Comparison of ENCODE assay signal across 14 mouse cellular contexts in genomic region chr14:31403995-31404394, GRCm38 (mm10). TPM values are rescaled to one million over a fixed set of nuclear protein-coding genes. Genes with fewer than 3 reads are reported as not detected.
DNase-seq lines count a peak whose midpoint lies in the region; ATAC-seq and TF ChIP-seq lines count a peak whose summit lies in the region.
"Had no signal": no experiment of that assay in that cellular context is flagged by ENCODE, and none has a peak within 500 bp of the region (broad histone marks: within the 10 kb centered on the region; RNA-seq: fewer than 3 reads in every experiment).

No protein-coding gene starts in this region.

- peak overlapping the region; percentile 31; the same call in 1 of the 2 replicates for H3K9ac ChIP-seq in heart, embryonic 14.5 days (ENCODE audit: low read length)
- H3K9ac ChIP-seq in MEL (ENCODE audit: control insufficient read depth, low read depth, low read length, poor library complexity, severe bottlenecking): no peak overlapping the region
- H3K9ac ChIP-seq: embryonic facial prominence, embryonic 15.5 days had no signal

- TF ChIP-seq POLR2A in MEL (IDR thresholded peaks at IDR 0.05; ENCODE audit: control insufficient read depth in 1 of 2, insufficient read depth in 1 of 2, low read depth in 1 of 2, low read length in 2 of 2, poor library complexity in 1 of 2): no peak

- no peak for TF ChIP-seq RAD21 in MEL (IDR thresholded peaks at IDR 0.05; ENCODE audit: low read depth, low read length)

- no peaks in the 10 kb centered on the region for H3K9me3 ChIP-seq in heart, embryonic 14.5 days (ENCODE audit: control insufficient read depth, low read length)
- H3K9me3 ChIP-seq in MEL (replicated peaks; ENCODE audit: insufficient read depth, low read length): no peaks in the 10 kb centered on the region
- H3K9me3 ChIP-seq: embryonic facial prominence, embryonic 15.5 days had no signal

- peak in 1 of 2 experiments; percentile 67; a peak in 3 of 4 replicates for TF ChIP-seq EP300 in MEL (IDR thresholded peaks at IDR 0.05; ENCODE audit: low read depth in 1 of 2, low read length in 2 of 2)

- peak overlapping the region; percentile 7 to 65; a peak in 3 of 4 replicates for H3K27ac ChIP-seq in heart, embryonic 14.5 days (replicated peaks in 1 of 2; ENCODE audit: control insufficient read depth in 1 of 2, insufficient read depth in 1 of 2, low read depth in 2 of 2, low read length in 2 of 2)
- H3K27ac ChIP-seq in MEL (ENCODE audit: control insufficient read depth, low read depth, low read length): no peak overlapping the region
- H3K27ac ChIP-seq: embryonic facial prominence, embryonic 15.5 days had no signal

- H3K36me3 ChIP-seq in heart, embryonic 14.5 days (ENCODE audit: control insufficient read depth, insufficient read depth, low read length): no peaks in the 10 kb centered on the region
- H3K36me3 ChIP-seq in MEL (ENCODE audit: control insufficient read depth in 1 of 2, insufficient read depth in 2 of 2, low read length in 2 of 2): peaks cover 0 to 11% of the 10 kb centered on the region in 2 experiments; a peak in 2 of 4 replicates
- H3K36me3 ChIP-seq: embryonic facial prominence, embryonic 15.5 days had no signal

- intact Hi-C loops in heart, postnatal 14 days (cut with DNase I): no loop called here

- no peaks in the 10 kb centered on the region for H3K79me2 ChIP-seq in MEL (ENCODE audit: control insufficient read depth, insufficient read depth, low read length, poor library complexity)

- TF ChIP-seq CTCF in MEL (IDR thresholded peaks at IDR 0.05 in 2 of 3, conservative IDR thresholded peaks at IDR 0.05 in 1 of 3; ENCODE audit: control insufficient read depth in 1 of 3, insufficient read depth in 1 of 3, low read depth in 2 of 3, low read length in 3 of 3, poor library complexity in 1 of 3, severe bottlenecking in 1 of 3): no peak

- H3K4me3 ChIP-seq in heart, embryonic 14.5 days (ENCODE audit: control insufficient read depth in 1 of 2, insufficient read depth in 1 of 2, low read depth in 1 of 2, low read length in 2 of 2): no peak overlapping the region
- no peak overlapping the region for H3K4me3 ChIP-seq in MEL (ENCODE audit: control insufficient read depth in 1 of 2, insufficient read depth in 1 of 2, low read depth in 2 of 2, low read length in 2 of 2)
- H3K4me3 ChIP-seq: embryonic facial prominence, embryonic 15.5 days had no signal

- H3K4me1 ChIP-seq in heart, embryonic 14.5 days (ENCODE audit: control insufficient read depth in 2 of 2, insufficient read depth in 2 of 2, low read length in 2 of 2): peaks cover 68 to 84% of the 10 kb centered on the region in 2 experiments
- peaks cover 11 to 32% of the 10 kb centered on the region in 2 experiments for H3K4me1 ChIP-seq in MEL (ENCODE audit: control insufficient read depth in 1 of 2, insufficient read depth in 2 of 2, low read length in 2 of 2)

- WGBS in heart, embryonic 14.5 days: 4% methylated on average over 8 of the region's 8 CpGs

- H3K27me3 ChIP-seq in heart, embryonic 14.5 days (ENCODE audit: control insufficient read depth, insufficient read depth, low read length): no peaks in the 10 kb centered on the region
- H3K27me3 ChIP-seq in MEL (ENCODE audit: control insufficient read depth in 1 of 2, insufficient read depth in 2 of 2, low read length in 2 of 2): no peaks in the 10 kb centered on the region
- H3K27me3 ChIP-seq: embryonic facial prominence, embryonic 15.5 days had no signal

- DNase-seq in heart, postnatal 14 days: no peak
- DNase-seq in MEL (ENCODE audit: low read depth, low spot score): peak; percentile 30
- DNase-seq in urinary bladder, postnatal 4 days (ENCODE audit: low spot score in 2 of 2): no peak
- no peak for DNase-seq in B cell, adult 2 months
- no peak for DNase-seq in layer of hippocampus, adult 11-12 months (ENCODE audit: low spot score)
- DNase-seq: adrenal gland, postnatal 10 days; cerebellum, adult 9-11 months; gastrocnemius, postnatal 14 days; lung, adult 2 months had no signal

- peak overlapping the region; percentile 48 for H3K4me2 ChIP-seq in heart, embryonic 14.5 days (ENCODE audit: low read length)
- H3K4me2 ChIP-seq: embryonic facial prominence, embryonic 15.5 days had no signal

- ATAC-seq in heart, embryonic 14.5 days (ENCODE audit: insufficient number of reproducible peaks, insufficient read depth, low FRiP score, low read depth): peak; percentile 31
- ATAC-seq in erythroid progenitor cell, adult 5-6 weeks (replicated peaks; ENCODE audit: low FRiP score, poor library complexity, severe bottlenecking): 0 out of 2 replicates have a peak, but pooled peaks have one; percentile 17
- ATAC-seq in megakaryocyte progenitor cell, adult 5-6 weeks (replicated peaks; ENCODE audit: poor library complexity): peak; percentile 37
- ATAC-seq: inflammation-experienced regulatory T-cells, adult 6 months had no signal

TF ChIP-seq in MEL, 35 proteins besides CTCF, POLR2A, EP300 and RAD21:
- no peak for TF ChIP-seq USF1 (IDR thresholded peaks at IDR 0.05; ENCODE audit: low read depth, low read length)
- TF ChIP-seq ZNF384 (IDR thresholded peaks at IDR 0.05; ENCODE audit: low read depth, low read length): no peak
- no peak for TF ChIP-seq ZKSCAN1 (IDR thresholded peaks at IDR 0.05; ENCODE audit: low read depth, low read length)
- peak; percentile 50; the same call in 1 of the 2 replicates for TF ChIP-seq GATA1 (IDR thresholded peaks at IDR 0.05; ENCODE audit: low read depth, low read length)
- no peak for TF ChIP-seq GABPA (IDR thresholded peaks at IDR 0.05; ENCODE audit: low read depth, low read length)
- TF ChIP-seq MYB (IDR thresholded peaks at IDR 0.05; ENCODE audit: low read depth, low read length): no peak
- TF ChIP-seq NELFE (IDR thresholded peaks at IDR 0.05; ENCODE audit: low read depth, low read length): no peak
- no peak for TF ChIP-seq ZMIZ1 (IDR thresholded peaks at IDR 0.05; ENCODE audit: low read depth, low read length)
- no peak for TF ChIP-seq POLR2AphosphoS5 (IDR thresholded peaks at IDR 0.05; ENCODE audit: borderline replicate concordance, low read depth, low read length)
- TF ChIP-seq MAFK (IDR thresholded peaks at IDR 0.05; ENCODE audit: borderline replicate concordance, low read depth, low read length): no peak
- TF ChIP-seq SIN3A (IDR thresholded peaks at IDR 0.05; ENCODE audit: low read length): no peak
- TF ChIP-seq HCFC1 (IDR thresholded peaks at IDR 0.05; ENCODE audit: low read depth, low read length): no peak
- TF ChIP-seq TAL1 (IDR thresholded peaks at IDR 0.05; ENCODE audit: low read length): no peak
- TF ChIP-seq SMC3 (IDR thresholded peaks at IDR 0.05; ENCODE audit: low read depth, low read length): no peak
- no peak for TF ChIP-seq TBP (IDR thresholded peaks at IDR 0.05; ENCODE audit: low read depth, low read length)
- TF ChIP-seq USF2 (IDR thresholded peaks at IDR 0.05; ENCODE audit: borderline replicate concordance in 1 of 2, insufficient read depth in 1 of 2, low read depth in 1 of 2, low read length in 2 of 2): no peak
- no peak for TF ChIP-seq MEF2A (IDR thresholded peaks at IDR 0.05; ENCODE audit: extremely low read depth, insufficient replicate concordance, low read depth, low read length, poor library complexity, severe bottlenecking)
- no peak for TF ChIP-seq KAT2A (conservative IDR thresholded peaks at IDR 0.05; ENCODE audit: low read depth, low read length)
- no peak for TF ChIP-seq JUND (IDR thresholded peaks at IDR 0.05; ENCODE audit: low read depth, low read length)
- no peak for TF ChIP-seq MAX (IDR thresholded peaks at IDR 0.05; ENCODE audit: low read length)
- TF ChIP-seq CHD1 (IDR thresholded peaks at IDR 0.05; ENCODE audit: low read depth, low read length): no peak
- no peak for TF ChIP-seq E2F4 (IDR thresholded peaks at IDR 0.05; ENCODE audit: borderline replicate concordance, low read depth, low read length)
- TF ChIP-seq RCOR1 (IDR thresholded peaks at IDR 0.05; ENCODE audit: low read depth, low read length): peak; percentile 55; the same call in 1 of the 2 replicates
- no peak for TF ChIP-seq CHD2 (IDR thresholded peaks at IDR 0.05; ENCODE audit: low read length)
- TF ChIP-seq TCF12 (IDR thresholded peaks at IDR 0.05; ENCODE audit: low read depth, low read length): peak; percentile 80; the same call in 1 of the 2 replicates
- TF ChIP-seq ZC3H11A (IDR thresholded peaks at IDR 0.05; ENCODE audit: low read depth, low read length): no peak

RNA-seq across cellular contexts. Expression of gene Sh3bp5, which starts 31.9 kb away (rescaled TPM):
- 13.0 and 13.5 TPM in 2 replicates for polyA plus RNA-seq in heart, embryonic 14.5 days (2014; fragmentation: Nextera tagmentation; extraction: Ambion mirVana)
- 10 to 100 TPM; 44.4 to 47.3 TPM for total RNA-seq in heart, postnatal 14 days (2021)
- 0.19 and 0.36 TPM in 2 replicates for total RNA-seq in MEL (2012; rRNA removed)
- polyA plus RNA-seq in MEL (2012; ENCODE audit: insufficient read depth in 1 of 2, insufficient read length in 2 of 2, low read depth in 1 of 2, low replicate concordance in 2 of 2, missing spikeins in 1 of 2): 1 to 10 TPM in 1 of 2 experiments, not detected in 1; 1.0 TPM
- total RNA-seq in erythroid progenitor cell, adult 5-6 weeks (2015; ENCODE audit: low replicate concordance): 6.8 and 9.6 TPM in 2 replicates
- 3.9 and 6.7 TPM in 2 replicates for total RNA-seq in erythroid progenitor cell, adult 5-6 weeks (2017; ENCODE audit: low replicate concordance)
- 4.5 and 6.2 TPM in 2 replicates for total RNA-seq in megakaryocyte progenitor cell, adult 5-6 weeks (2015)
- 3.6 and 5.2 TPM in 2 replicates for total RNA-seq in megakaryocyte progenitor cell, adult 5-6 weeks (2017)

Comparison
In these comparisons a context has a peak if more than half of its experiments do, and no peak if none do; other contexts are left out.
1. RNA of gene Sh3bp5, which starts 31.9 kb away (total RNA-seq): 44.4 to 47.3 TPM in heart, postnatal 14 days; 3.9 to 9.6 TPM in erythroid progenitor cell, adult 5-6 weeks, 3.6 to 6.2 TPM in megakaryocyte progenitor cell, adult 5-6 weeks and 0.19 to 0.36 TPM in MEL; every median in the first group is over 4 times any median in the second.
2. Peak in every context shown above with its lines, with median percentiles within 50 percentile points of each other: ATAC-seq.